Mouse (Mus musculus) cerebellum, adult 2 months (tissue): ENCODE measurements at regions not wholly inside any gene's neighbourhood (a gene's known extent, or its start where the extent isn't known, plus 50 kb on each side); places are given as distances from the start of the nearest gene placed in this dataset.

Experiments
- CTCF ChIP-seq: fragments of 200-500 bp; IDR thresholded peaks from 2 replicates; pipeline ENCODE4 v1.5.1; 2011; ENCODE audit warnings: low read depth, mild to moderate bottlenecking, control low read depth, low read length, moderate library complexity, borderline replicate concordance; ENCODE audit not compliant: insufficient read depth
- POLR2A ChIP-seq: fragments of 200-500 bp; IDR thresholded peaks from 2 replicates; pipeline ENCODE4 v1.6.1; 2011; ENCODE audit warnings: low read length, control low read depth, borderline replicate concordance; ENCODE audit not compliant: insufficient read depth

- TF ChIP-seq CTCF (no peak), POLR2A (no peak)
Measured at GRCm38 (mm10) chr16:46623246-46623645, 124.9 kb upstream of the Nectin3 start.
